Comparison of ENCODE assay signal across 8 mouse cellular contexts in genomic region chr11:59661005-59661404, GRCm38 (mm10). TPM values are rescaled to one million over a fixed set of nuclear protein-coding genes. Genes with fewer than 3 reads are reported as not detected.
DNase-seq lines count a peak whose midpoint lies in the region; ATAC-seq and TF ChIP-seq lines count a peak whose summit lies in the region.

TSS of gene Mprip (plus strand) at chr11:59661305.

- 62% methylated on average over 3 of the region's 3 CpGs for WGBS in kidney, adult 2 months
- WGBS in liver, embryonic 15.5 days (ENCODE audit: insufficient replicate concordance): 82% methylated on average over 3 of the region's 3 CpGs

- ATAC-seq in common myeloid progenitor, adult 5-6 weeks (replicated peaks; ENCODE audit: low read depth, poor library complexity, severe bottlenecking): no peak
- no peak for ATAC-seq in liver, embryonic 15.5 days (ENCODE audit: insufficient read depth)

- no peaks in the 10 kb centered on the region for H3K27me3 ChIP-seq in kidney, adult 2 months (replicated peaks; ENCODE audit: control insufficient read depth, insufficient read depth, low read length)
- peaks cover 20% of the 10 kb centered on the region for H3K27me3 ChIP-seq in liver, embryonic 15.5 days

- H3K27ac ChIP-seq in left cerebral cortex, adult 2 months: peak within 1 kb of the TSS; percentile 95
- H3K27ac ChIP-seq in kidney, adult 2 months (ENCODE audit: insufficient read depth, low read depth, low read length): peak within 1 kb of the TSS; percentile 99
- peak within 1 kb of the TSS; percentile 92 for H3K27ac ChIP-seq in liver, embryonic 15.5 days (replicated peaks)

- no peak for TF ChIP-seq CTCF in left cerebral cortex, adult 2 months (IDR thresholded peaks at IDR 0.05)
- no peak for TF ChIP-seq CTCF in kidney, adult 2 months (conservative IDR thresholded peaks at IDR 0.05; ENCODE audit: insufficient read depth, insufficient read length, low read depth, low read length)

- H3K9me3 ChIP-seq in liver, embryonic 15.5 days (replicated peaks): no peaks in the 10 kb centered on the region

- peak within 1 kb of the TSS; percentile 76 for H3K9ac ChIP-seq in liver, embryonic 15.5 days

- no peak for DNase-seq in left cerebral cortex, adult 2 months (ENCODE audit: extremely low spot score in 1 of 2, low spot score in 2 of 2)
- DNase-seq in left cerebral cortex, adult 9 months (ENCODE audit: low spot score in 2 of 2): no peak
- no peak for DNase-seq in heart, adult 8-10 months (ENCODE audit: low spot score)
- peak; percentile 69 for DNase-seq in kidney, adult 2 months
- no peak for DNase-seq in embryo, embryonic 10 days (ENCODE audit: low spot score)
- DNase-seq in right cerebral cortex, postnatal 10 days (ENCODE audit: low spot score in 2 of 2): no peak

- H3K4me1 ChIP-seq in kidney, adult 2 months (ENCODE audit: control insufficient read depth, insufficient read depth, low read length): peaks cover 22% of the 10 kb centered on the region; the same call in 1 of the 2 replicates
- H3K4me1 ChIP-seq in liver, embryonic 15.5 days (replicated peaks): peaks cover 51% of the 10 kb centered on the region

- TF ChIP-seq POLR2A in kidney, adult 2 months (IDR thresholded peaks at IDR 0.05; ENCODE audit: low read depth, low read length): no peak

- no peaks in the 10 kb centered on the region for H3K36me3 ChIP-seq in kidney, adult 2 months (ENCODE audit: control insufficient read depth, insufficient read depth, low read length)
- H3K36me3 ChIP-seq in liver, embryonic 15.5 days (replicated peaks): no peaks in the 10 kb centered on the region

- intact Hi-C loops in left cerebral cortex, adult 2 months (cut with DNase I): loop anchor here (5.0 kb wide), 2 partner anchors 46 to 286 kb away; partner anchors contain the start of gene Med9

- H3K4me2 ChIP-seq in liver, embryonic 15.5 days: peak within 1 kb of the TSS; percentile 91

- peak within 1 kb of the TSS; percentile 64 for H3K4me3 ChIP-seq in left cerebral cortex, adult 2 months
- H3K4me3 ChIP-seq in kidney, adult 2 months (ENCODE audit: insufficient read depth, low read depth, low read length): peak within 1 kb of the TSS; percentile 81
- peak within 1 kb of the TSS; percentile 74 for H3K4me3 ChIP-seq in liver, embryonic 15.5 days (replicated peaks)

RNA-seq across cellular contexts. Expression of gene Mprip, which starts in this region (rescaled TPM):
- 100 to 1,000 TPM; 297 to 299 TPM for total RNA-seq in left cerebral cortex, adult 2 months (2021)
- 88.3 and 101 TPM in 2 replicates for total RNA-seq in common myeloid progenitor, adult 5-6 weeks (2017)
- total RNA-seq in heart, adult 8-10 months (2022): 100 to 1,000 TPM; 121 to 152 (median 127) TPM
- polyA plus RNA-seq in kidney, adult 2 months (2012; rRNA removed): 107 and 115 TPM in 2 replicates
- polyA plus RNA-seq in liver, embryonic 15.5 days (2015; fragmentation: Nextera tagmentation; extraction: Ambion mirVana): 14.4 and 17.3 TPM in 2 replicates
